Mouse (Mus musculus): ENCODE results near the gene Hs3st3b1.

DNA sequence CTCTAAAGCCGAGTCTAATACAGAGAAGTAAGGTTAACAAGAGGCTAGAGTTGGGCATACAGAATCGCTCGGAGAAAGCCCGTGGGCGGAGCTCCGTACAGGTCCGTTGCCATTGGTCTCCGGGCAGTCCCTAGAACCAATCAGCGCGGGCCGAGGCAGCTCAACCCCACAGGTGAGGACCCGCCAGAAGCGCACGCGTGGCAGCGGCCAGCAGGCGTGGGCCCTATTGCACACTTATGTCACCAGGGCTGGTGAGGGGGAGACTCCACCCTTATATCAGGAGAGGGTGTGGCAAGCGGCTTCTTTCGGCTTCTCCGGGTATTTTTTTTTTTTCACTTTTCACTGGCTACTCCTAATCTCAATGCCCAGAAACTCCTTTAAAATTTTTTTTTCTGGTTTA is 7.7 kb downstream of the Hs3st3b1 start:
- TF ChIP-seq CTCF (IDR thresholded peaks at IDR 0.05; ENCODE audit: extremely low read depth, insufficient read depth, low read length) (no peak), POLR2A (IDR thresholded peaks at IDR 0.05; ENCODE audit: extremely low read depth, insufficient read depth, low read length) (no peak)

Data from cortical plate, adult 2 months (tissue).